Mouse (Mus musculus): ENCODE results near the gene Tex33. TPM values are rescaled to one million over a fixed set of nuclear protein-coding genes. Genes with fewer than 3 reads are reported as not detected.

The Tex33 gene
- polyA plus RNA-seq, 1 experiment, result 0.46 TPM

DNA sequence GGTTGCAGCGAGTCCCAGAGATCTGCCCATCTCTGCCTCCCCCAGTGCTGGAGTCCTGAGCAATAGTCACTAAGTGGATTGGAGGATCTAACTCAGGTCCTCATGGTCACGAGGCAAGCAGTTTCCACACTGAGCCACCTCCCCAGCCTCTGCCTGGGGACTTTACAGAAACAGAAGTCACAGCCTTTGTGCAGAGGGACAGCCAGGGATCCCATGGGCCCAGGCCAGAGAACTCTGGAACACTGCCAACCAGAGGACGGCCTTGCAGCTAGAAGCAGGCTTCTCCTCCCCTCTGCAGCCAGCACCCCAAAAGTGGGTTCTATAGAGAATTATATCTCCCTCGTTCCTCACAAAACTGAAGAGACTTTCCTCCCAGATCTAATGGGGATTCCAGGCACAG is 6.2 kb upstream of the Tex33 start:
- Histone ChIP-seq H3K4me1 (replicated peaks; ENCODE audit: control insufficient read depth, insufficient read depth, low read length) (peaks cover 19% of the 10 kb centered on the region), H3K4me3 (ENCODE audit: control insufficient read depth, insufficient read depth, low read length) (no peak overlapping the region), H3K27ac (ENCODE audit: control insufficient read depth, insufficient read depth, low read length) (no peak overlapping the region), H3K36me3 (ENCODE audit: control insufficient read depth, insufficient read depth, low read length) (no peaks in the 10 kb centered on the region), H3K27me3 (ENCODE audit: control insufficient read depth, insufficient read depth, low read length) (no peaks in the 10 kb centered on the region)
- WGBS, result 76% methylated on average over 4 of the region's 4 CpGs
- TF ChIP-seq POLR2A (IDR thresholded peaks at IDR 0.05; ENCODE audit: control insufficient read depth, extremely low read depth, insufficient read depth, low read length, poor library complexity), result no peak
- DNase-seq, result no peak

GRCm38 (mm10) chr15:78401345-78401744 is 5.6 kb upstream of the Tex33 start:
- no peak for TF ChIP-seq CTCF (IDR thresholded peaks at IDR 0.05; ENCODE audit: borderline replicate concordance, control insufficient read depth, extremely low read depth, insufficient read depth, low read length, poor library complexity)
- no peak for TF ChIP-seq POLR2A (IDR thresholded peaks at IDR 0.05; ENCODE audit: control insufficient read depth, extremely low read depth, insufficient read depth, low read length, poor library complexity)
- WGBS, result 70% methylated on average over 6 of the region's 6 CpGs
- Histone ChIP-seq H3K27me3 (ENCODE audit: control insufficient read depth, insufficient read depth, low read length) (no peaks in the 10 kb centered on the region), H3K4me3 (ENCODE audit: control insufficient read depth, insufficient read depth, low read length) (no peak overlapping the region), H3K27ac (ENCODE audit: control insufficient read depth, insufficient read depth, low read length) (no peak overlapping the region), H3K4me1 (replicated peaks; ENCODE audit: control insufficient read depth, insufficient read depth, low read length) (peaks cover 19% of the 10 kb centered on the region), H3K36me3 (ENCODE audit: control insufficient read depth, insufficient read depth, low read length) (no peaks in the 10 kb centered on the region)
- DNase-seq, result no peak

- H3K4me1 ChIP-seq (replicated peaks; ENCODE audit: control insufficient read depth, insufficient read depth, low read length), result peaks cover 15% of the 10 kb centered on the region
- H3K27ac ChIP-seq (ENCODE audit: control insufficient read depth, insufficient read depth, low read length), result peak overlapping the region; percentile 96
- no peaks in the 10 kb centered on the region for H3K27me3 ChIP-seq (ENCODE audit: control insufficient read depth, insufficient read depth, low read length)
- DNase-seq, result peak; percentile 30
- TF ChIP-seq CTCF (IDR thresholded peaks at IDR 0.05; ENCODE audit: borderline replicate concordance, control insufficient read depth, extremely low read depth, insufficient read depth, low read length, poor library complexity) (no peak), POLR2A (IDR thresholded peaks at IDR 0.05; ENCODE audit: control insufficient read depth, extremely low read depth, insufficient read depth, low read length, poor library complexity) (no peak)
- no peak overlapping the region for H3K4me3 ChIP-seq (ENCODE audit: control insufficient read depth, insufficient read depth, low read length)
- 54% methylated on average over 3 of the region's 3 CpGs for WGBS
- no peaks in the 10 kb centered on the region for H3K36me3 ChIP-seq (ENCODE audit: control insufficient read depth, insufficient read depth, low read length)
Measured at GRCm38 (mm10) chr15:78390855-78391254, 4.9 kb downstream of the Tex33 start.

DNA sequence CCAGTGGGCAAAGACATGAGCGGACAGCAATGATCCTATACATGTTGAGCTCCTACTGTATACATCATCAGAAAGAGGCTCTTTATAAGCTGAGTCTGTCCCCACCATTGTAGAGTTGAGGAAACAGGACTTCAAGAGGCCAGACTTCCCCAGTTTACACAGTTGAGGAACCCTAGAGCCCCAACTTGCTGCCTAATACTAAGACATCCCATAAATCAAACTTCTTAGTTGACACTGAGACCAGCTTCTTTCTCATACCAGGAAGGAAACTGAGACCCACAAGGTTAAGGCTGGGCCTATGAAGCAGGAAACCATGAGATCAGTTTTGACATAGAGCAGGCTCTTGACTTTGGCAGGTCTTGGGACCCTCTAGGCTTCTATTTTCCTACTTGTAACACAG is 10.1 kb downstream of the Tex33 start:
- Histone ChIP-seq H3K27ac (ENCODE audit: control insufficient read depth, insufficient read depth, low read length) (no peak overlapping the region), H3K27me3 (ENCODE audit: control insufficient read depth, insufficient read depth, low read length) (no peaks in the 10 kb centered on the region), H3K36me3 (ENCODE audit: control insufficient read depth, insufficient read depth, low read length) (no peaks in the 10 kb centered on the region), H3K4me1 (replicated peaks; ENCODE audit: control insufficient read depth, insufficient read depth, low read length) (peaks cover 9% of the 10 kb centered on the region), H3K4me3 (ENCODE audit: control insufficient read depth, insufficient read depth, low read length) (no peak overlapping the region)
- WGBS, result 89% methylated on average over 1 of the region's 1 CpGs
- no peak for DNase-seq
- TF ChIP-seq CTCF (IDR thresholded peaks at IDR 0.05; ENCODE audit: borderline replicate concordance, control insufficient read depth, extremely low read depth, insufficient read depth, low read length, poor library complexity) (no peak), POLR2A (IDR thresholded peaks at IDR 0.05; ENCODE audit: control insufficient read depth, extremely low read depth, insufficient read depth, low read length, poor library complexity) (no peak)

- TF ChIP-seq CTCF (IDR thresholded peaks at IDR 0.05; ENCODE audit: borderline replicate concordance, control insufficient read depth, extremely low read depth, insufficient read depth, low read length, poor library complexity) (no peak), POLR2A (IDR thresholded peaks at IDR 0.05; ENCODE audit: control insufficient read depth, extremely low read depth, insufficient read depth, low read length, poor library complexity) (no peak)
- H3K36me3 ChIP-seq (ENCODE audit: control insufficient read depth, insufficient read depth, low read length), result no peaks in the 10 kb centered on the region
- no peak for DNase-seq
- no peaks in the 10 kb centered on the region for H3K27me3 ChIP-seq (ENCODE audit: control insufficient read depth, insufficient read depth, low read length)
- no peaks in the 10 kb centered on the region for H3K4me1 ChIP-seq (replicated peaks; ENCODE audit: control insufficient read depth, insufficient read depth, low read length)
- no peak overlapping the region for H3K4me3 ChIP-seq (ENCODE audit: control insufficient read depth, insufficient read depth, low read length)
- 83% methylated on average over 7 of the region's 7 CpGs for WGBS
- H3K27ac ChIP-seq (ENCODE audit: control insufficient read depth, insufficient read depth, low read length), result no peak overlapping the region
Measured at GRCm38 (mm10) chr15:78384220-78385116, 11.2 kb downstream of the Tex33 start.

DNA sequence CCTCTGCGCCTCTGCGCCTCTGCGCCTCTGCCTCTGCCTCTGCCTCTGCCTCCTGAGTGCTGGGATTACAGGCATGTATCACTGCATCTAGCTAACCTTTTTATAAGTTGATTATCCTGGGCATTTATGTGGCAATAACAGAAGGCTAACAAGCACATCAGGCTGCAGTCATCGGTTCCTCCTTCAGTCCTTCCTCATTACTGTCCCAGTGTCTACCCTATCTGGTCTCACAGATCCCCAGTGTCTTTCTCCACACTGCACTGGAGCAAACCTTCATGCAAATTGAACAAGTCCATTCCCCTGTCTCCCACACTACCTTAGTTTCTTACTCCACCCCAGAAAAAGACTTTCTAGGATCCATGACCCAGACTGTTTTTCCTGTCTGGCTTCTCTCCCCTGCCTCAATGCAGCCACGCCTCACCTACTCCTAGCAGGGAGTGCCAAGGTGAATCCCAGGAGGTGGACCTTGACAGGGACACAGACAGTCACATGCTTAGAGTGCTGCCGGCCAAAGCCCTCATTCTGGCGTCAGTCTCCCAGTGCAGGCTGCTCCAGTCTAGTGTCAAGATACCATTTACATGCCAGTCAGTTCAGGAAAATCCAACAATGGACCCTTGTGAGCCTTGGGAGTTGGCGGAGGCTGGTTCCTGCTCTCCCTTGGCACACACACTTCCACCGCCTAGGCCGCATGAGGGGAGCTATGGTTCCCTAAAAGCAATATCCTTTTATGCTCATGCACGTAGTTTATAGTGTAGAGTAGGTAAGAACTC is 12.1 kb downstream of the Tex33 start:
- no peak for DNase-seq
- Histone ChIP-seq H3K27me3 (ENCODE audit: control insufficient read depth, insufficient read depth, low read length) (no peaks in the 10 kb centered on the region), H3K4me1 (replicated peaks; ENCODE audit: control insufficient read depth, insufficient read depth, low read length) (no peaks in the 10 kb centered on the region), H3K27ac (ENCODE audit: control insufficient read depth, insufficient read depth, low read length) (no peak overlapping the region), H3K36me3 (ENCODE audit: control insufficient read depth, insufficient read depth, low read length) (no peaks in the 10 kb centered on the region), H3K4me3 (ENCODE audit: control insufficient read depth, insufficient read depth, low read length) (no peak overlapping the region)
- WGBS, result 89% methylated on average over 11 of the region's 11 CpGs
- no peak for TF ChIP-seq POLR2A (IDR thresholded peaks at IDR 0.05; ENCODE audit: control insufficient read depth, extremely low read depth, insufficient read depth, low read length, poor library complexity)
- TF ChIP-seq CTCF (IDR thresholded peaks at IDR 0.05; ENCODE audit: borderline replicate concordance, control insufficient read depth, extremely low read depth, insufficient read depth, low read length, poor library complexity), result no peak
